10 mouse cellular contexts compared by ENCODE assay signal in genomic region chr6:100421706-100422578, GRCm38 (mm10).
DNase-seq lines count a peak whose midpoint lies in the region; ATAC-seq lines count a peak whose summit lies in the region.
"Had no signal": no experiment of that assay in that cellular context is flagged by ENCODE, and none has a peak within 500 bp of the region (broad histone marks: within the 10 kb centered on the region; RNA-seq: fewer than 3 reads in every experiment).

No protein-coding gene starts in this region.

- H3K9ac ChIP-seq in heart, embryonic 12.5 days = no peak overlapping the region
- no peak overlapping the region for H3K9ac ChIP-seq in embryonic facial prominence, embryonic 12.5 days
- no peak overlapping the region for H3K9ac ChIP-seq in limb, embryonic 11.5 days (ENCODE audit: low read length)
- H3K9ac ChIP-seq in neural tube, embryonic 15.5 days (replicated peaks) = no peak overlapping the region

- DNase-seq in heart, adult 9 months (ENCODE audit: low spot score in 2 of 2) = no peak
- peak; percentile 86 for DNase-seq in limb, embryonic 11.5 days (ENCODE audit: low spot score)
- DNase-seq in left cerebral cortex, postnatal 10 days (ENCODE audit: extremely low spot score in 1 of 2, low spot score in 2 of 2) = no peak
- no peak for DNase-seq in thymus, postnatal 25 days
- no peak for DNase-seq in heart, adult 8-10 months (ENCODE audit: low spot score)
- DNase-seq: cerebellum, adult 9-10 months; gastrocnemius, adult 2 months had no signal

- H3K9me3 ChIP-seq in heart, embryonic 12.5 days (replicated peaks) = no peaks in the 10 kb centered on the region
- H3K9me3 ChIP-seq in embryonic facial prominence, embryonic 12.5 days = no peaks in the 10 kb centered on the region
- H3K9me3 ChIP-seq in limb, embryonic 11.5 days (ENCODE audit: control insufficient read depth, low read length) = no peaks in the 10 kb centered on the region
- H3K9me3 ChIP-seq in neural tube, embryonic 15.5 days (replicated peaks) = no peaks in the 10 kb centered on the region

- peaks cover 5% of the 10 kb centered on the region; the same call in 1 of the 2 replicates for H3K4me1 ChIP-seq in heart, embryonic 12.5 days (replicated peaks)
- peaks cover 21% of the 10 kb centered on the region for H3K4me1 ChIP-seq in embryonic facial prominence, embryonic 12.5 days
- H3K4me1 ChIP-seq in limb, embryonic 11.5 days (ENCODE audit: control insufficient read depth, insufficient read depth, low read length) = peaks cover 26% of the 10 kb centered on the region
- peaks cover 17% of the 10 kb centered on the region for H3K4me1 ChIP-seq in neural tube, embryonic 15.5 days

- intact Hi-C loops in left cerebral cortex, postnatal 10 days (cut with DNase I) = no loop called here

- no peak for ATAC-seq in heart, embryonic 12.5 days (ENCODE audit: insufficient number of reproducible peaks, low FRiP score)
- 0 out of 2 replicates have a peak, but pooled peaks have one; percentile 80 for ATAC-seq in embryonic facial prominence, embryonic 12.5 days (ENCODE audit: insufficient number of reproducible peaks, insufficient read depth, low FRiP score, low TSS enrichment)
- peak; percentile 67 for ATAC-seq in limb, embryonic 11.5 days (ENCODE audit: insufficient number of reproducible peaks, low FRiP score, low TSS enrichment, low read depth)
- no peak for ATAC-seq in neural tube, embryonic 15.5 days (ENCODE audit: low FRiP score)

- H3K27me3 ChIP-seq in heart, embryonic 12.5 days (replicated peaks) = peaks cover 32% of the 10 kb centered on the region
- peaks cover 2% of the 10 kb centered on the region; the same call in 1 of the 2 replicates for H3K27me3 ChIP-seq in embryonic facial prominence, embryonic 12.5 days
- no peaks in the 10 kb centered on the region for H3K27me3 ChIP-seq in limb, embryonic 11.5 days (ENCODE audit: control insufficient read depth, insufficient read depth, low read length)
- H3K27me3 ChIP-seq in neural tube, embryonic 15.5 days (replicated peaks) = peaks cover 7% of the 10 kb centered on the region; the same call in 1 of the 2 replicates

- H3K27ac ChIP-seq in heart, embryonic 12.5 days (ENCODE audit: poor library complexity, severe bottlenecking) = no peak overlapping the region
- peak overlapping the region; percentile 70; the same call in 1 of the 2 replicates for H3K27ac ChIP-seq in embryonic facial prominence, embryonic 12.5 days
- H3K27ac ChIP-seq in limb, embryonic 11.5 days (replicated peaks; ENCODE audit: low read depth, low read length) = peak overlapping the region; percentile 68
- no peak overlapping the region for H3K27ac ChIP-seq in neural tube, embryonic 15.5 days (replicated peaks)
- H3K27ac ChIP-seq: gastrocnemius, adult 2 months had no signal

- no peak overlapping the region for H3K4me3 ChIP-seq in heart, embryonic 12.5 days
- H3K4me3 ChIP-seq in embryonic facial prominence, embryonic 12.5 days = no peak overlapping the region
- no peak overlapping the region for H3K4me3 ChIP-seq in limb, embryonic 11.5 days (ENCODE audit: low read depth, low read length)
- H3K4me3 ChIP-seq in neural tube, embryonic 15.5 days (replicated peaks) = no peak overlapping the region
- H3K4me3 ChIP-seq: gastrocnemius, adult 2 months had no signal

- 33% methylated on average over 24 of the region's 24 CpGs for WGBS in heart, embryonic 12.5 days
- 4% methylated on average over 24 of the region's 24 CpGs for WGBS in embryonic facial prominence, embryonic 12.5 days
- 3% methylated on average over 24 of the region's 24 CpGs for WGBS in limb, embryonic 11.5 days
- WGBS in neural tube, embryonic 15.5 days = 10% methylated on average over 24 of the region's 24 CpGs

- H3K36me3 ChIP-seq in heart, embryonic 12.5 days = no peaks in the 10 kb centered on the region
- no peaks in the 10 kb centered on the region for H3K36me3 ChIP-seq in embryonic facial prominence, embryonic 12.5 days
- H3K36me3 ChIP-seq in limb, embryonic 11.5 days (ENCODE audit: control insufficient read depth, insufficient read depth, low read length) = no peaks in the 10 kb centered on the region
- H3K36me3 ChIP-seq in neural tube, embryonic 15.5 days = no peaks in the 10 kb centered on the region

- H3K4me2 ChIP-seq in heart, embryonic 12.5 days = 0 out of 2 replicates have a peak overlapping the region, but pooled peaks have one; percentile 3
- peak overlapping the region; percentile 24 for H3K4me2 ChIP-seq in embryonic facial prominence, embryonic 12.5 days (replicated peaks)
- peak overlapping the region; percentile 18; the same call in 1 of the 2 replicates for H3K4me2 ChIP-seq in limb, embryonic 11.5 days (ENCODE audit: low read depth, severe bottlenecking)
- peak overlapping the region; percentile 2 for H3K4me2 ChIP-seq in neural tube, embryonic 15.5 days

Comparison
In these comparisons a context has a peak if more than half of its experiments do, and no peak if none do; other contexts are left out.
1. ATAC-seq: peak in embryonic facial prominence, embryonic 12.5 days (single experiment) and limb, embryonic 11.5 days (single experiment); none in heart, embryonic 12.5 days (single experiment) and neural tube, embryonic 15.5 days (single experiment).
2. H3K27ac ChIP-seq: peak in embryonic facial prominence, embryonic 12.5 days (single experiment) and limb, embryonic 11.5 days (single experiment); none in heart, embryonic 12.5 days (single experiment) and neural tube, embryonic 15.5 days (single experiment).
3. Peak in every context shown above with its lines, with median percentiles within 50 percentile points of each other: H3K4me2 ChIP-seq.